Mouse (Mus musculus): ENCODE results near the gene Steap3. TPM values are rescaled to one million over a fixed set of nuclear protein-coding genes. Genes with fewer than 3 reads are reported as not detected.

The Steap3 gene
- polyA plus RNA-seq, 1 experiment from 2014 or later: 16.2 TPM

- no peak overlapping the region for H3K27ac ChIP-seq (replicated peaks)
- H3K4me1 ChIP-seq: peaks cover 32% of the 10 kb centered on the region
- no peak overlapping the region for H3K9ac ChIP-seq
- H3K36me3 ChIP-seq: no peaks in the 10 kb centered on the region
- 58% methylated on average over 3 of the region's 3 CpGs for WGBS
- peak overlapping the region; percentile 41; the same call in 1 of the 2 replicates for H3K4me2 ChIP-seq
- no peak overlapping the region for H3K4me3 ChIP-seq
- no peaks in the 10 kb centered on the region for H3K9me3 ChIP-seq
- no peak for ATAC-seq (ENCODE audit: extremely low read depth, insufficient number of reproducible peaks, low FRiP score, low TSS enrichment)
- no peaks in the 10 kb centered on the region for H3K27me3 ChIP-seq (replicated peaks)
Measured at GRCm38 (mm10) chr1:120267631-120268030, 4.9 kb downstream of the Steap3 start.

GRCm38 (mm10) chr1:120266460-120266859, 6.0 kb downstream of the Steap3 start:
- H3K4me2 ChIP-seq: no peak overlapping the region

GRCm38 (mm10) chr1:120264861-120265686, 7.4 kb downstream of the Steap3 start:
- H3K27ac ChIP-seq (replicated peaks): peak overlapping the region; percentile 88
- H3K4me3 ChIP-seq: peak overlapping the region; percentile 72
- peak overlapping the region; percentile 85 for H3K9ac ChIP-seq
- no peaks in the 10 kb centered on the region for H3K36me3 ChIP-seq
- H3K4me1 ChIP-seq: peaks cover 36% of the 10 kb centered on the region
- WGBS: under 1% methylated on average over 40 of the region's 40 CpGs
- peak overlapping the region; percentile 97 for H3K4me2 ChIP-seq
- H3K27me3 ChIP-seq (replicated peaks): no peaks in the 10 kb centered on the region
- no peaks in the 10 kb centered on the region for H3K9me3 ChIP-seq
- ATAC-seq (ENCODE audit: extremely low read depth, insufficient number of reproducible peaks, low FRiP score, low TSS enrichment): peak; percentile 80

More at GRCm38 (mm10) chr1:120266460-120266859, 6.0 kb downstream of the Steap3 start:
- H3K27ac ChIP-seq (replicated peaks): no peak overlapping the region
- H3K4me3 ChIP-seq: no peak overlapping the region
- no peaks in the 10 kb centered on the region for H3K9me3 ChIP-seq
- WGBS: 48% methylated on average over 4 of the region's 4 CpGs
- no peaks in the 10 kb centered on the region for H3K36me3 ChIP-seq
- peaks cover 32% of the 10 kb centered on the region for H3K4me1 ChIP-seq
- H3K27me3 ChIP-seq (replicated peaks): no peaks in the 10 kb centered on the region
- no peak overlapping the region for H3K9ac ChIP-seq
- ATAC-seq (ENCODE audit: extremely low read depth, insufficient number of reproducible peaks, low FRiP score, low TSS enrichment): no peak

- no peak for ATAC-seq (ENCODE audit: extremely low read depth, insufficient number of reproducible peaks, low FRiP score, low TSS enrichment)
- WGBS: 89% methylated on average over 4 of the region's 4 CpGs
- no peaks in the 10 kb centered on the region for H3K36me3 ChIP-seq
- no peaks in the 10 kb centered on the region for H3K9me3 ChIP-seq
- H3K27ac ChIP-seq (replicated peaks): no peak overlapping the region
- peaks cover 54% of the 10 kb centered on the region for H3K4me1 ChIP-seq
- no peak overlapping the region for H3K9ac ChIP-seq
- peak overlapping the region; percentile 97 for H3K4me2 ChIP-seq
- no peaks in the 10 kb centered on the region for H3K27me3 ChIP-seq (replicated peaks)
- no peak overlapping the region for H3K4me3 ChIP-seq
Measured at GRCm38 (mm10) chr1:120263226-120263625, 9.3 kb downstream of the Steap3 start.

- Histone ChIP-seq H3K9ac (no peak overlapping the region), H3K4me1 (peaks cover 48% of the 10 kb centered on the region), H3K4me2 (no peak overlapping the region), H3K4me3 (no peak overlapping the region), H3K27me3 (replicated peaks) (no peaks in the 10 kb centered on the region), H3K27ac (replicated peaks) (no peak overlapping the region), H3K9me3 (no peaks in the 10 kb centered on the region), H3K36me3 (no peaks in the 10 kb centered on the region)
- ATAC-seq (ENCODE audit: extremely low read depth, insufficient number of reproducible peaks, low FRiP score, low TSS enrichment): no peak
- WGBS: 95% methylated on average over 5 of the region's 5 CpGs
Measured at GRCm38 (mm10) chr1:120261166-120261565, 11.3 kb downstream of the Steap3 start.

GRCm38 (mm10) chr1:120259249-120259648, 13.3 kb downstream of the Steap3 start:
- no peak for ATAC-seq (ENCODE audit: extremely low read depth, insufficient number of reproducible peaks, low FRiP score, low TSS enrichment)
- H3K9me3 ChIP-seq: no peaks in the 10 kb centered on the region
- peak overlapping the region; percentile 32; the same call in 1 of the 2 replicates for H3K4me2 ChIP-seq
- no peaks in the 10 kb centered on the region for H3K27me3 ChIP-seq (replicated peaks)
- H3K4me1 ChIP-seq: peaks cover 32% of the 10 kb centered on the region
- 0 out of 2 replicates have a peak overlapping the region, but pooled peaks have one; percentile 4 for H3K9ac ChIP-seq
- H3K36me3 ChIP-seq: no peaks in the 10 kb centered on the region
- no peak overlapping the region for H3K4me3 ChIP-seq
- 13% methylated on average over 7 of the region's 7 CpGs for WGBS
- H3K27ac ChIP-seq (replicated peaks): no peak overlapping the region

- Histone ChIP-seq H3K4me1 (peaks cover 27% of the 10 kb centered on the region), H3K4me3 (no peak overlapping the region), H3K9ac (peak overlapping the region; percentile 38; the same call in 1 of the 2 replicates), H3K4me2 (peak overlapping the region; percentile 32; the same call in 1 of the 2 replicates), H3K27me3 (replicated peaks) (no peaks in the 10 kb centered on the region), H3K9me3 (no peaks in the 10 kb centered on the region), H3K36me3 (no peaks in the 10 kb centered on the region), H3K27ac (replicated peaks) (no peak overlapping the region)
- ATAC-seq (ENCODE audit: extremely low read depth, insufficient number of reproducible peaks, low FRiP score, low TSS enrichment): no peak
- 43% methylated on average over 9 of the region's 9 CpGs for WGBS
Measured at GRCm38 (mm10) chr1:120258744-120259143, 13.8 kb downstream of the Steap3 start.

- peaks cover 23% of the 10 kb centered on the region for H3K4me1 ChIP-seq
Measured at GRCm38 (mm10) chr1:120258245-120258644, 14.3 kb downstream of the Steap3 start.

GRCm38 (mm10) chr1:120253751-120254150, 18.8 kb downstream of the Steap3 start:
- Histone ChIP-seq H3K9ac (no peak overlapping the region), H3K27ac (replicated peaks) (no peak overlapping the region), H3K4me2 (no peak overlapping the region), H3K36me3 (0 out of 2 replicates have a peak, but pooled peaks cover 6% of the 10 kb centered on the region), H3K4me1 (peaks cover 5% of the 10 kb centered on the region), H3K4me3 (no peak overlapping the region), H3K9me3 (no peaks in the 10 kb centered on the region), H3K27me3 (replicated peaks) (no peaks in the 10 kb centered on the region)
- 75% methylated on average over 6 of the region's 6 CpGs for WGBS
- no peak for ATAC-seq (ENCODE audit: extremely low read depth, insufficient number of reproducible peaks, low FRiP score, low TSS enrichment)

More at GRCm38 (mm10) chr1:120258245-120258644, 14.3 kb downstream of the Steap3 start:
- H3K27ac ChIP-seq (replicated peaks): no peak overlapping the region
- H3K4me3 ChIP-seq: no peak overlapping the region
- H3K9me3 ChIP-seq: no peaks in the 10 kb centered on the region
- H3K36me3 ChIP-seq: no peaks in the 10 kb centered on the region
- no peak for ATAC-seq (ENCODE audit: extremely low read depth, insufficient number of reproducible peaks, low FRiP score, low TSS enrichment)
- no peak overlapping the region for H3K9ac ChIP-seq
- H3K4me2 ChIP-seq: peak overlapping the region; percentile 32; the same call in 1 of the 2 replicates
- no peaks in the 10 kb centered on the region for H3K27me3 ChIP-seq (replicated peaks)
- 77% methylated on average over 8 of the region's 8 CpGs for WGBS

- Histone ChIP-seq H3K4me2 (no peak overlapping the region), H3K9ac (no peak overlapping the region), H3K27me3 (replicated peaks) (no peaks in the 10 kb centered on the region), H3K4me1 (peaks cover 4% of the 10 kb centered on the region; the same call in 1 of the 2 replicates), H3K36me3 (0 out of 2 replicates have a peak, but pooled peaks cover 6% of the 10 kb centered on the region), H3K9me3 (no peaks in the 10 kb centered on the region), H3K27ac (replicated peaks) (no peak overlapping the region), H3K4me3 (no peak overlapping the region)
- 89% methylated on average over 7 of the region's 7 CpGs for WGBS
- ATAC-seq (ENCODE audit: extremely low read depth, insufficient number of reproducible peaks, low FRiP score, low TSS enrichment): no peak
Measured at GRCm38 (mm10) chr1:120252519-120253160, 19.9 kb downstream of the Steap3 start.

- H3K9ac ChIP-seq: no peak overlapping the region
- no peak overlapping the region for H3K27ac ChIP-seq (replicated peaks)
Measured at GRCm38 (mm10) chr1:120251193-120251592, 21.3 kb downstream of the Steap3 start.

More at GRCm38 (mm10) chr1:120251193-120251592, 21.3 kb downstream of the Steap3 start:
- no peak overlapping the region for H3K4me3 ChIP-seq
- H3K9me3 ChIP-seq: no peaks in the 10 kb centered on the region
- H3K4me1 ChIP-seq: peaks cover 16% of the 10 kb centered on the region
- 0 out of 2 replicates have a peak, but pooled peaks cover 6% of the 10 kb centered on the region for H3K36me3 ChIP-seq
- ATAC-seq (ENCODE audit: extremely low read depth, insufficient number of reproducible peaks, low FRiP score, low TSS enrichment): no peak
- no peaks in the 10 kb centered on the region for H3K27me3 ChIP-seq (replicated peaks)
- no peak overlapping the region for H3K4me2 ChIP-seq
- WGBS: 87% methylated on average over 1 of the region's 1 CpGs
